Mouse (Mus musculus) T-helper 17 cell (primary cell): ENCODE data around the gene Zfp217.

Experiments used
- in situ Hi-C, 2 experiments: fragments of 300-600 bp; cut with MboI, MseI; formaldehyde crosslinking; loops; 1 replicate in 1 of 2; 2 replicates in 1 of 2; pipeline ENCODE4 v1.15.1; 2025; ENCODE audit warnings: high pct_unique_total_duplicates in 2 of 2

The Zfp217 gene

DNA sequence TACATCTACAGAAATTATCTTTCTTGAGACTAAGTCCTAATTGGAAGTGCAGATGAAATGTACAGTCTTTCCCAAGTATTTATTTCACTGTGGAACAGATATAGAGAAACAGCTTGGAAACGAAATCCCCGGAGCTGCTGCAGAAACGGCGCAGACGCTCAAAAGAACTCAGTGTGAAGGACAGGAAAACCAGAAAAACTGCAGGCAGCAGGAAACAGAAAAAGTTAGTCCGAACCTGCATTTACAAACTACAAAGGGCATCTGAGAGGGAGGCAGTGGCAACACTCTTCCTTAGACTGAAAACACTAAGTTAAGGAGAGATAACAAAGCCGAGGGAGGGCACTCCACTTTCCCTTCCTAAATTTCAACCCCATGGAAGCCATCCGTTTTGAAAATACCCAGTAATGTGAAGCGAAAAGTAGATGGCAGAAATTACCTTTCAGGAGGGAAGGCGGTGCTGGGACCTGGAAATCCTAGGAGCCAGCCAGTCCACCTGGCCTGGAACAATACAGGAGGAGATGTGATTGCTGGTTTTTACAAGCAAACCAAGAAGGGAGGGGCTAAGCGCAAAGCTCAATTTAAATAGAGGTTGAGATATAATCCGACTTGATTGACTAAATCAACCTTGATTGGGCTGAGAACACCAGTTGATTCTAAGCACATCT lies 13.7 kb downstream of the Zfp217 start:
- in situ Hi-C loops, result no loop called here

DNA sequence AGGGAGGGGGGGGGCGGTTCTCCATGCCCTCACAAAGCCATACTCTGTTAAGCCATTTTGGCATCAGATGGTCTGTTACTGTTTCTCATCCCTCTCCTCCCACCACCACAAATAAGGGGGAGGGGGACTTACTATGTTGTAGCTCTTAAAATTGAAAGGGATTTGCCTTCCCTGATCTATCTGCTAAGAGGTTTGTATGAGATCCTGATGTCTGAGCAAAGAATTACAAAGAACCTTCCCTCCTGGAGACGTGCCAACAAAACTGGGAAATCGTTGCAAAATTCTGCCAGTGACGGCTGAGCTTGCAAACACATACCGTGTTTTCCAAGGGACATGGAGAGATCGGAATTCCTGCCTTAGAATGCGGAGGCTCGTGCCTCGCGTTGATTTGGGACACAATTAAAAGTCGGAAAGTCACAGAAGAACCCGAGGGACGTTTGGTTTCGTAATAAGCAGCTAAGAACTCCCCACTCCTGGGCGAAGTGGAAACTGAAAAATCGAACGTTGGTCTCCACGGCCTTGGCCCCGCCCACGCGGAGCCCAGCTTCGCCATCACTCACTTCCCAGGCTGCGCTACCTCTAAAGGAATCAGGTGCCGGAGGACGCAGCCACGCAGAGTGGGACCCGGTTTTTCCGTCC lies 14.7 kb downstream of the Zfp217 start:
- in situ Hi-C loops, result no loop called here

DNA sequence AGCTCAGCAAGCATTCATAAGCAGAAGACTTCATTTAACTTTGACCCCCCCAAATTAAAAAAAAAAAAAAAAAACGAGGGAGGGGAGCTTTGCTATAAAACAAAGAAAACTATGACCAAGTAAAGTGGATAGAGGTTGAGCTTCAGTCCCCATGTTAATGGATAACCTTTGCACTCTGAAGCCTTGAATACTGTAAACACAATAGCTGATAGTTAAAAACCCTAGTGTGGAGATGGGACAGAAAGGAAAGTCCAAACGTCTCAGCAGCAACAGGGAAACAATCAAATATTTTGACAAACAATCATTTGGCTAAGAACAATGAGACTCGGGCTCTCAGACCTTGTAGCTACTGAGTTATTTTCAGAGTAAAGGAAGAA lies 15.2 kb downstream of the Zfp217 start:
- in situ Hi-C loops, result no loop called here

DNA sequence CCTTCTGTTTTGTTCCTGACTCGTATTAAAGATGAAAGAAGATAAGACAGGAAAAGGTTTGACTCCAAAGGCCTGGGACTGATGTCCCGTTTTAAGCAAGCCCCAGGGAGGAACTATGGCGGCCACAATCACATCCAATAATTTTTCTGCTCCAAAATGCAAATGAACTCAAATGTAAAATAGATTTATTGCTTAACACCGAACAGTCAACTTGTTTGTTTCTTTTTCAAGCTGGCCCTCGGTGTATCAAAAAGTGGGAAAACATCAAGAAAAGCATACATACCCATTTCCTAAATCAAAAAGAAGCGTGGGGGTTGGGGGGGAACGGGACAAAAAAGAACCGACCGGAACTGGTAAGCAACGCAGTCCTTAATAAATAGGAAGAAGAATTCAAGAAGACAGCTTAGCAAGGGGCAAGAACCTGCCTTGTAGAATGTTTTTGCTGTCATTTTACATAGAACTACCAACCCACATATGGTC lies 15.9 kb downstream of the Zfp217 start:
- in situ Hi-C loops, result no loop called here

DNA sequence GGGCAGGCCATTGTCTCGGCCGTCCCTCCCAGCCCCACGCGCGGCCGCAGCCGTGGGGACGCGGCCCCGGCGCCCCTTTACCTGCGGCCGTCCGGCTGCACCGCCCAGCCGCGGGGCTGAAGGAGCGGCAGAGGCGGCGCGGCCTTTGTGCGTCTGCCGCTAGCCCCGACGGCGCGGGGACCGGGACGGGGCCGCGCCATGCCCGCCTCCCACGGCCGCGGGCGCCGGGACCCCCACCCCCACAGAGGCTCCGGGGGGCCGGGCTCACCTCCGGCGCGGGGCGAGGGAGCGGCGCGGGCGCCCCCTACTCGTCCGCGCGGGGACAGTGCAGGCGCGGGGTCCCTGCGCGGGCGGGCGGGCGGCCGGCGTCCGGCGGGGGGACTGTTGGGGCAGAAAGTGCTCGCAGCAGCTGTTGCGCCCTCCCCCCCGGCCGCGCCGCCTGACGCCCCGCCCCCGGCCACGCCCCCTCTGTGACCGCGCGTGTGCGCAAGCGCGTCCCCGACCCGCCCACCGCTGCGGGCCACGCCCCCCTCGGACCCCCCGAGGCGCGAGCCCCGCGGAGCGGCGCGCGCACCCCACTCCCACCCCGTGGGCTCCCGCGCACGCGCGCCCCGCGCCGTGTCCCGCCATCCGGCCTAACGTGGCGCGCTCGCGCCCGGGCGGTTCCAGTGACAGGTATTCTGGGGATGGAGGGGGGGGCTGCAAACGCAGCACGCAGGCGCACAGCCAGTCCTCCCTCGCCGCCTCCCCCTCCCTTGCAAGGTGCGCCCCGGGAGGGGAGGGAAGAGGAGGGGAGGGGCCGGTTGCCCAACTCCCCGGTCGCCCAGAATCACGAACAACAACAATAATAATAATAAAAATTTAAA lies 16.9 kb downstream of the Zfp217 start:
- in situ Hi-C loops, result no loop called here

DNA sequence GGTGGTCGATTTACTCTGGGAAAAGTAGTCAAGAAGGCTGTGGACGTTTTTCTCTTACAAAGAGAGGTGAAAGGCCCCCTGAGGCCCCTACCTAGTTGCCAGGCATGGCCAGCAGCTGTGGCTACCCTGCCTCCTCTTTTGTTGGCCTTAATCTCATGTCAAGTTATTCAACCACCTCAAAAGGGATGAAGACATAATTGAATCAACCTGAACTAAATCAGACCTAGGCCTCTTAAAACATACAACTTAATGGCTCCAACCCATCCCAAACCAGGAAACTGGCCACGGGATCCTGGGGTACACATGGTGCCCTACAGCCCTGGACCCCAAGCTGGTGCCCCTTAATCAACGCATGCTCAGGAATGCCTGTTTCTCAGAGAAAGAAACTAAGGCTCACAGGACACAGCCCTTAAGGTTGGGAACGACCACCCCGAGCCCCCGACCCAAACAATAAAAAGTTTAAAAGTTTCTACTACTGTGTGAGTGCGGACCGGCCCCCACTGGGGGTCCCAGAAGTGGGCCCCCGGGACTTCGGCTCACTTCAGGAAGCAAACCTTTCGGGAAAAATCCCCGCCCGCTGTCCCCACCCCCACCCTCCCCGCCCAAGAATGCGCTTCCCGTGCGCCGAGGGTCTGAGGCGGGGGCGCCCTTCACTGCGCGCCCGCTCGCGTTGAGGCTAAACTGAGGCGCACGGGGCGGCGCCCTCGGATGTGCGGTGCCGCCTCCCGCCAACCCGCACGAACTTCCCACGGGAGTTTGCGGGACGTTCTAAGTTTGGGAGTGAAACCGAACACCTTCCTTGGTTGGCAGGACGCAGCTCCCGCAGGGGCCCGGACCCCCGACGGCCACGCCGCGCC lies 17.8 kb downstream of the Zfp217 start:
- in situ Hi-C loops, result loop anchor here in 1 of 2 experiments (5.0 to 10.0 kb wide), 2 partner anchors 47 to 185 kb away; no protein-coding TSS in a partner anchor

DNA sequence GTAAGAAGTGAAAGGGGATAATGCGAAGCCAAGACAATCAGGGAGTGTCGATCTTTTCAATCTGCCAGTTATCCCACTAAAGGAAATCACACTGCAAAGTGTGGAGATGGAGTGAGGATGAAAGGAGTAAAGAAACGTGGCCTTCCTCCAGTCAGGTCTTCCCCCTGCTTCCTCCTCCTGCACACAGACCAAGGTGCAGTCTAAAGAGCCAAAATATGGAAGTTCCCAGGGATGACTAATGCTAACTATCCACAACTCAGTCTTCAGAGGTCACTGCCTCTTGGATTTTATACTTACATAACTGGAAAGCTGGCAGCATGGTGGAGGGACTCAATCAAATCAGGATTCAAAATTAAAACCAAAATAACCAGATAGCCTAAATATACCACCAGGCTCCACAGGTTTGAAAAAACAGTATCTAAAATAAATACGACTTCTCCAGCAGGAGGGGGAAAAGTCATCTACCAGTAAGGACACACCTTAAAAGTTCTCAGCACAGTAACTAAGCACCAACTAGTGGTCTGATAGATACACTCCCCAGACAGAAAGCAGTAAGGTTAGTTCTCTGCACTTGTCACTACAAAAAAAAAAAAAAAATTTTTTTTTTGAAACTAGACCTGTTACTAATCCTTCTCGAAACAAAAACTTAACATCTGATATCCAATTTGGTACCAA lies 18.5 kb downstream of the Zfp217 start:
- in situ Hi-C loops, result loop anchor here in 1 of 2 experiments (5.0 to 10.0 kb wide), 2 partner anchors 48 to 185 kb away; no protein-coding TSS in a partner anchor

DNA sequence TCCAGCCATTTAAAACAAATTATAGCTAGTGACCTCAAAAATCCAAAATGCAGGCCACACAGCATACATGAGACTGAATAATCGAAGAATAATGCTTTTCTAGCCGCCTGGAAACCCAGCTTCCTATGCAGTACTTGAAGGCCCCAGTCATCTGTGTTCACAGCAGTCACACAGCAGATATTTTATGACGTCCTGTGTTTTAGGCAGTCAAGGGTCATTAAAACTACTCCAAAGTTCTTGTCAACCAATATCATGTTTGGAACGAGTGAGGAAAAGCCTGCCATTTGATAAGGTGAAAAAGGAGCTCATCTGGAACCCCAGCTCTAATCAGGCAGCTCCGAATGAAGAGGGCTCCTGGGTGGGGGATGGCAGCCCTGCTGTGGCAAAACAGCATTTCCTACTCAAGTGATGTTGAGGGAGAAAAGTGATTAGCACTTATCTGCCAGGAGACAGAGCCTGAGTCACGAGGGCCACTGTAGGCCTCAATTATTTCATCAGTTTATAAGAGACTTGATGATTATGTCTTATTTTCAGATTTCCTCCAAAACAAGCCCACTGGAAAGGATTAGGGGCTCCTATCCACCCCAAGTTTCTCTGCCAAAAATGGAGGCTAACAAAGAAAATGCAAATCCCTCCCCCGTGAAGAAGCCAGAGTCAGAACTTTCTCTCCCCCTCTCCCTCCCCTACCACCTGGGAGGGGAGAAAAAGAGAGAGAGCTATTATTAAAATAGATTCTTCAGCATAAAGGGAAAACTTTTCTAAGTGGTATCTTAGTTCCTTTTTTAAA lies 19.2 kb downstream of the Zfp217 start:
- in situ Hi-C loops, result loop anchor here in 1 of 2 experiments (5.0 to 10.0 kb wide), 2 partner anchors 49 to 186 kb away; no protein-coding TSS in a partner anchor

DNA sequence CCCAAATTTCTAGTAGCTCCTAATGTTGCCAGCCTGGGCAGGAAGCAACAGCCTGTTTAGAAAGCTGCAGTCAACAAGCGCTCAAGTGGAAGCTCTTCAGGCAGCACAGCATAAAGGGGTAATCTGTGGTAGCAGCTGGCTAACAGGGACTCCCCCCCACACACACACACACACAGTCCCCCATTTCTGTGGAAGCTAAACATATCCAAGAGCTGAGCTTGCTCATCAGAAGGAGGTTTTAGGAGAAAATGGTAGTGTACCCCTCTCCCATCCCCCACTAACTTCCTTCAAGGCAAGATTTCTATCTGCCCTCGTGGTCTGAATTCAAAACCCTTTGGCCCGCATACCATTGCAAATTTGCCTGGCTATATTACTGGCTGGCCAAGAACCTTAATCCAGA lies 20.4 kb downstream of the Zfp217 start:
- in situ Hi-C loops, result loop anchor here in 1 of 2 experiments (5.0 to 10.0 kb wide), 2 partner anchors 50 to 187 kb away; no protein-coding TSS in a partner anchor

DNA sequence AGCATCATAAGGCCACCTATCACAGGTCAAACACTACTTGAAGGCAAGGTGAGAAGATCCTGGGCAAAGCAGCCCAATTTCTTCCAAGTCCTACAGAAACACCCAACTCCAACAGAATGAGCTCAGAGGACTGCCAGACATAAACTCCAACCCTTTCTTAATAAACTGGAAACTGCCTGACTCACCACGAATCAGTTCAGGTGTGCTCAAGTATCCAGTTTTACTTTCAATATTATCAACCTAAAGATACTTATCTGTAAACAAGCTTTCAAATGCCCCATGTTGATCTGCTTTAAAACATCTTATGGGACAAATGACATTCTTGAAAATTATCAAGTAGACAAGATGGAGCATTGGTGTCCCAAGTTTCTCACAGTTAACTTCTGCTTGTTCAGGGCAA lies 21.6 kb downstream of the Zfp217 start:
- in situ Hi-C loops, result loop anchor here in 1 of 2 experiments (5.0 to 10.0 kb wide), 2 partner anchors 51 to 189 kb away; no protein-coding TSS in a partner anchor

DNA sequence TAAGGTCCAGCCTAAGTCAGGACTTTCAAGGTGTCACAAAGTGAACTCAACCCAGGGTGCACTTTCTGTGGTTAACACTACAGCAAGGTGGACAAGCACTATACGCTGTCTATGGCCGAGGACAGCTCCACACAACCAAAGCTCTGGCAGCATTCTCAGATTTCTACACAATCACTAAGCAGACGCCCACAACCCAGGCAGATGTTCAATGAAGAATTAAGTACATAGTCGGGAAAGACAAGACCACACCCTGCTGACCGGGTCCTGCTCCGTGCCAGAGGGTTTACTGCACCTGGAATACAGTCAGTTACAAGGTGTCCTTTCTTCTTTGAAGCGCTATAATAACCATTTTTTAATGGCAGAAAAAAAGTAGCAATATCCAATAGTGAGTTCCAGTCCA lies 25.7 kb downstream of the Zfp217 start:
- in situ Hi-C loops, result loop anchor here in 1 of 2 experiments (10.0 kb wide), 1 partner anchor 193 kb away; no protein-coding TSS in a partner anchor

DNA sequence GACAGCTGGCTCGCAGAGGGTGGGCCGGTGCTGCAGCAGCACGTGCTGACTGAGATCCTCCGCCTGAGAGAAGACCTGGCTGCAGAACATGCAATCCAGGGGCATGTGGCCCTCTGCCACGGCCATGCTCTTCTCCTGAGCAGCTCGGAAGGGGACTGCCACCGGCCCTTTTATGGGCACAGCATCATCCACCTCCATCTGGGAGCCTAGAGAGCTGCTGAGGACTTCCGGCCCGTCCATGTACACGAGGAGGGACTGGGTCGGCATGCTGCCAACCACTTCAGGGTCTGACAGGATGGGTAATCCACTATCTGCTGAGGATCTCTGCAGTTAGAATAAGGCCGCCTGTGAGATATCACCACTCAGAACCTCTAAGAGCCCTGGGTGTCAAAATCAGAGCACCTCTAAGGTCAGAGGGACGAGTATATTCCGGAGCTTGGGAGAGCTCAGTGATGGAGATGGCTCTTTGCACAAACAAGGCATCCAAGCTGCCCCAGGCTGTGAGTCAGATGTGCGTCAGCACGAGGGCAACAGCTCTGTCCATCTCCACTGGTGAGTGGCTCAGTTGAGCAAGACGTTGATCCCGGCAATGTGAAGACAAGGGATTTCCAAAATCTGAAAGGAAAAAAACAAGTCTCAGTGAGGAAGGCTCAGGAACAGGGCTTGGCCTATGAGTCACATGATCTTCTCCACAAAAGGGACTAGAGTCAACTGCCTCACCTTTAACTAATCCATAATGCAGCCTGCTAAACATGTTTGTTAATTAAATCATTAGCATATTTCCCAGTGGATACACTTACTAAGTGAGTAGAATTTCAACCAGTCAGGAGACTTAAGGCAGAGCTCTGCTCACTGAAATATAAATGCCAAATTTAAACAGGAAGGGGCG lies 27.5 kb downstream of the Zfp217 start:
- in situ Hi-C loops, result loop anchor here in 1 of 2 experiments (10.0 kb wide), 1 partner anchor 194 kb away; no protein-coding TSS in a partner anchor

DNA sequence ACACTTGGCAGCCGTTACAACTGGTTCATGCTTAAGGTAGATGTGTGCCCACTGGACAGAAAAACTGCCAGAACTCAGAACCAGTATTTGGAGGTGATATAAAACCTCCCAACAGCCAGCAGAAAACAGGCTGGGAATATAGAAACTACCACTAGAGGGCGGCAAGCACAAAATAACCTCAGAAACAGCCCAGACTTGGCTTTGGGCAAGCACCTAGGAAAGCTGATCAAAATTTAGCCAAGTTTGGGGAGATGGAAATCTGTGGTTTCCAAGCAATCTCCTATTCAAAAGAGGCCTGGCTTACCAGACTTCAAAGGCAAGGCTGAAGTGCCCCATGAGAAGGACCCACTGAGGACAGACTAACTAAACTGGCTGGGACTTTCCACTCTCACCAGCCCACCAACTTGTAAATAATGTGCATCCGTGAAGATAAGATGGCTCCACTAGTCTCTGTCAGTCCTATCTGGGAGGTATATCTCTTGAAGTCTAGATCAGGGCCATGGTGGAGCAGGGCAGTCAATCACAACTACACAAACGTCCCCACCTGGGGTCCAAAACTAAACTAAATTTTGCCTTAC lies 31.1 kb downstream of the Zfp217 start:
- in situ Hi-C loops, result loop anchor here (5.0 to 10.0 kb wide), 4 partner anchors 91 to 221 kb away; no protein-coding TSS in a partner anchor

DNA sequence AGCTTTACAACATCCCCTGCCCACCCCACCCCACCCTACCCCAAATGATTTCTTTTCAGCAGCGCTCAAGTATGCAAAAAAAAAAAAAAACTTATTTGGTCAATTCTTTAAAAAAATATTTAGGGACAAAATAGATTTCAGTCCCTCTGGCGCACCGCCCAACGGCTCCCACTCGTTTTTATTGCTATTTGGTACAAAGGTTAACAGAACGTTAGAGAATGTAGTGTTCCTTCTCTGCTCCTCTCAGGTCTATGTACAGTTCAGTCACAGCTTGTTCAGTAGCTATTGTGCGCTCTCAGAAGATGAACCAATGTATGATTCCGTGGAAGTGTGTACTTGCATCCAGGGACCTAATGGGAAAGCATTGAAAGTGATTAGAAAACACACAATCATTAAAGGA lies 37.6 kb downstream of the Zfp217 start:
- in situ Hi-C loops, result loop anchor here in 1 of 2 experiments (5.0 to 10.0 kb wide), 2 partner anchors 124 to 237 kb away; no protein-coding TSS in a partner anchor

DNA sequence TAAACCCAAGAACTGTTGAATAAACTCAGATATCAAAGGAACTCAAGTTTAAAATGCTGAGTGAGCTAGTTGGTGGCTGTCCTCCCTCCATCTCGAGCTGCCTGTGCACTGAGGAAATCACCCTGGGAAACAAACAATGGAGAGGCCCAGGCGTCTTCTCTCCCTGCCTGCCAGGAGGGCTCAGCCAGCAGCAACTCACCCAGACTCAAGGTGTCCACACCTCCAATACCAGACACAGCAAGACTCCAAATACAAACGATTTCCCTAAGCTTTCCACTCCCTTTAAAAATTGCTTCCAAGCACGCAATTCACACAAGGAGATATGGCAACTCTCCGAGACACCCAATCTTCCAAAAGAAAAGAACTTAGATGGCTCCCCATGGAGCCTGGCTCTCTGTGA lies 38.4 kb downstream of the Zfp217 start:
- in situ Hi-C loops, result no loop called here

DNA sequence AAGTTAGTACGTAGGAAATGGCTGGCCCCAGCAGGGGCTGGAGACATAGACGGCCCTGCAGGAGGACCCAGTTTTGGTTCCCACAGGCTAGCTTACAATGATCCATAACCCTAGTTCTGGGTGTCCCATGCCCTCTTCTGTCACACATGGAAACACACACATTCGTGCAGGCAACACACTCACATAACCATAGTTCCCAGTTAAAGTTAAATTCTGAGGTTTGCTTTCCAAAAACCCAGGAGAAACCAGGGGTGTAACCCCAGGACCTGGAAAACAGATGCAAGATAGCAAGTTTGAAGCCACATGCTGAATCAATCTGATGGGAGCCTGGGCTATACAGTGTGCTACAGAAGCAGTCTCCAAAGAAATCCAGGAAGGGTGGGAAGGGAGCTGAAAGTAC lies 40.1 kb downstream of the Zfp217 start:
- in situ Hi-C loops, result no loop called here

DNA sequence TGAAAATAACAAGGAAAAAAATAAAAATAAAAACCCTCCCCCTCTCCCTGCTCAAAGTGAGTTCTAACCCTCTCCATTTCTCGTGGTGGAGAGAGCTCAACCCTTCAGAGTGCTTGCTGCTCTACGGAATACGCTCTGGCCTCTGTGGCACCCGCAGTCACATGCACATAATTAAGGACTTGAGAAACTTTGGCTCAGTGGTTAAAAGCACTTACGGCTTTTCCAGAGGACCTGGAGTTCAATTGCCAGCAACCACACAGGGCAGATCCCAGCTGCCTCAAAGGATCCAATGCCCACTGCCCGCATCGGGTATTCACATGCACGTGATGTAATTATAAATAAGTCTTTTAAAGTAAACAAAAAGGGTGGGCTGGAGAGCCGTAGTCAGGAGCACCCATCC lies 41.9 kb downstream of the Zfp217 start:
- in situ Hi-C loops, result no loop called here

DNA sequence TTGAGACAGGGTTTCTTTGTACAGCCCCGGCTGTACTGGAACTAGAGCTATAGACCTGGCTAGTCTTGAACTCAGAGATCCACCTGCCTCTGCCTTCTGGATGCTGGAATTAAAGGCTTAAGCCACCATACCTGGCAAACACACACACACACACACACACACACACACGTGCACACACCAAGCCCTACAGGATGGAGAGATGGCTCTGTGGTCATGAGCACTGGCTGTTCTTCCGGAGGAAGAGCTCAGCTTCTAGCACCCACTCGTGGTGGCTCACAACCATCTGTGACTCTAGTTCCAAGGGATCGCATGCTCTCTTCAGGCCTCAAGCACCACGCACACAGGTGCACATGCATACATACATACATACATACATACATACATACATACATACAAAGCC lies 43.5 kb downstream of the Zfp217 start:
- in situ Hi-C loops, result no loop called here
